Mouse (Mus musculus): Measurements from ENCODE around the gene Rpl22. TPM values are rescaled to one million over a fixed set of nuclear protein-coding genes. Genes with fewer than 3 reads are reported as not detected.
A peak's percentile ranks its signal among the peaks of the same experiment; 100 is the strongest.

Rpl22 gene
- total RNA-seq, 2 experiments from 2014 or later = 276 to 293 TPM

- no peak for DNase-seq
- intact Hi-C loops (cut with DNase I) = no loop called here
Measured at GRCm38 (mm10) chr4:152296371-152296770, 29.2 kb upstream of the Rpl22 start.

GRCm38 (mm10) chr4:152296874-152297861, 28.4 kb upstream of the Rpl22 start, which contains the start of gene Icmt:
Gene Icmt (plus strand): TSS chr4:152297227.
- DNase-seq = peak; percentile 99 to 100
- intact Hi-C loops (cut with DNase I) = no loop called here

- intact Hi-C loops (cut with DNase I) = loop anchor here (2.0 kb wide), 1 partner anchor 26 kb away; the partner anchor contains the start of gene Rpl22
- DNase-seq = no peak
Measured at GRCm38 (mm10) chr4:152298836-152299235, 26.7 kb upstream of the Rpl22 start.

GRCm38 (mm10) chr4:152300375-152300774, 25.2 kb upstream of the Rpl22 start:
- intact Hi-C loops (cut with DNase I) = no loop called here
- DNase-seq = no peak

- intact Hi-C loops (cut with DNase I) = no loop called here
- DNase-seq = no peak
Measured at GRCm38 (mm10) chr4:152302012-152302411, 23.5 kb upstream of the Rpl22 start.

- DNase-seq = no peak
- intact Hi-C loops (cut with DNase I) = no loop called here
Measured at GRCm38 (mm10) chr4:152303172-152303571, 22.4 kb upstream of the Rpl22 start.

- intact Hi-C loops (cut with DNase I) = no loop called here
- no peak for DNase-seq
Measured at GRCm38 (mm10) chr4:152304685-152305084, 20.9 kb upstream of the Rpl22 start.

- intact Hi-C loops (cut with DNase I) = no loop called here
- no peak for DNase-seq
Measured at GRCm38 (mm10) chr4:152305991-152306390, 19.6 kb upstream of the Rpl22 start.

GRCm38 (mm10) chr4:152307542-152307941, 18.0 kb upstream of the Rpl22 start:
- DNase-seq = no peak
- intact Hi-C loops (cut with DNase I) = no loop called here

GRCm38 (mm10) chr4:152312186-152312585, 13.4 kb upstream of the Rpl22 start:
- intact Hi-C loops (cut with DNase I) = no loop called here
- no peak for DNase-seq

- no peak for DNase-seq
- intact Hi-C loops (cut with DNase I) = no loop called here
Measured at GRCm38 (mm10) chr4:152313211-152313632, 12.3 kb upstream of the Rpl22 start.

GRCm38 (mm10) chr4:152313934-152314333, 11.6 kb upstream of the Rpl22 start:
- no peak for DNase-seq
- intact Hi-C loops (cut with DNase I) = no loop called here

GRCm38 (mm10) chr4:152315498-152316213, 9.9 kb upstream of the Rpl22 start:
- DNase-seq = no peak
- intact Hi-C loops (cut with DNase I) = no loop called here

- DNase-seq = peak in 1 of 2 experiments; percentile 40
- intact Hi-C loops (cut with DNase I) = no loop called here
Measured at GRCm38 (mm10) chr4:152317631-152318033, 7.9 kb upstream of the Rpl22 start.

- peak; percentile 67 to 75 for DNase-seq
- intact Hi-C loops (cut with DNase I) = no loop called here
Measured at GRCm38 (mm10) chr4:152318517-152319234, 6.9 kb upstream of the Rpl22 start, which contains the start of gene Rnf207. Gene Rnf207 (minus strand): TSS chr4:152318993.

- intact Hi-C loops (cut with DNase I) = no loop called here
Measured at GRCm38 (mm10) chr4:152321464-152321863, 4.1 kb upstream of the Rpl22 start.

GRCm38 (mm10) chr4:152324641-152325562, 640 bp upstream of the Rpl22 start:
- intact Hi-C loops (cut with DNase I) = loop anchor here (2.0 to 5.0 kb wide), 2 partner anchors 26 to 152 kb away; partner anchors contain the start of genes Kcnab2 and Nphp4
- DNase-seq = no peak

More at GRCm38 (mm10) chr4:152321464-152321863, 4.1 kb upstream of the Rpl22 start:
- DNase-seq = no peak

- intact Hi-C loops (cut with DNase I) = loop anchor here (5.0 kb wide), 1 partner anchor 151 kb away; the partner anchor contains the start of genes Kcnab2 and Nphp4
- DNase-seq = no peak
Measured at GRCm38 (mm10) chr4:152326543-152326942, 1.0 kb downstream of the Rpl22 start.

- intact Hi-C loops (cut with DNase I) = loop anchor here (5.0 kb wide), 1 partner anchor 149 kb away; the partner anchor contains the start of genes Kcnab2 and Nphp4
- peak; percentile 20 to 48 for DNase-seq
Measured at GRCm38 (mm10) chr4:152328691-152329090, 3.1 kb downstream of the Rpl22 start.

Data from heart, postnatal 36 days (tissue).